Mouse (Mus musculus) Patski (cell line): ENCODE measurements around the gene Fam213a. TPM values are rescaled to one million over a fixed set of nuclear protein-coding genes. Genes with fewer than 3 reads are reported as not detected.

Source experiments
- ATAC-seq: fragments of 100-300 bp; one replicate; pipeline ENCODE4 v1.8.0; 2021
- CTCF ChIA-PET: fragments of 350-600 bp; sonication (Branson Sonifier 250); formaldehyde crosslinking; loops from one replicate; lab custom pipeline; 2022; ENCODE audit warnings: inconsistent platforms; lab: Charles Lee
- POLR2A ChIA-PET: fragments of 350-600 bp; sonication (Branson Sonifier 250); formaldehyde crosslinking; loops from one replicate; lab custom pipeline; 2022; ENCODE audit warnings: antibody characterized with exemption, inconsistent platforms; lab: Charles Lee
- DNase-seq: peaks from one replicate; pipeline ENCODE4 v3.0.0-alpha.2; 2011; ENCODE audit warnings: low read depth, low spot score
- H3K27me3 ChIP-seq: fragments of 371-371 bp; one replicate; pipeline ENCODE4 v1.5.1; 2021
- CTCF ChIP-seq: fragments of 100-300 bp; IDR thresholded peaks from one replicate; pipeline ENCODE4 v1.5.1; 2021
- in situ Hi-C: fragments of 300-500 bp; cut with MboI; formaldehyde crosslinking; loops from 3 replicates; pipeline ENCODE4 v1.11.1; 2018; ENCODE audit warnings: low pct_unique_long_range_greater_than_20kb, mixed read lengths
- polyA plus RNA-seq: library from polyadenylated mRNA; unstranded; gene quantifications from one replicate; pipeline ENCODE4 v1.2.3, GENCODE M21; 2021

The Fam213a gene
- polyA plus RNA-seq, 1 experiment from 2014 or later, result 13.2 TPM

DNA sequence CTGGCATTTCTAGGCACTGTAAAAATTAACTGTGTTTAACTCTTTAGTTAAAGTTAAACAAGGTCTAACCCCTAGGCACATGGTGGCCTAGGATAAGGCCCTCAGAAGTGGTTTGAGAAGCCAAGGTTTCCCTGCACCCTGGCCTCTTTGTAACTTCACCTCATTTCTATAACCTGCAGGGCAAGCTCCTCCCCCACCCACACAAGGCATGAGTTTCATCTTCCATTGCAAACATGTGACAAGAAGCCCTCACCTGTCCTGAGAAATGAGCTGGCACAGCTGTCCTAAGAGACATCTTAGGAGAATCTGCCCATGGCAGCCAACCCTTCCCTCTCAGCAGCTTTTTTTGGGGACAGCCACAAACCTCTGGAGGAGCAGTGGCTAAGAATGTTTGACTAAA is 48.7 kb downstream of the Fam213a start:
- TF ChIP-seq CTCF, result no peak
- ChIA-PET CTCF (interaction anchor here (0.9 to 1.8 kb wide), 7 partner anchors 8 to 48 kb away, joined by 3 to 7 read pairs (median 4); no protein-coding TSS in a partner anchor), POLR2A (interaction anchor here (2.2 kb wide), 1 partner anchor 17 kb away, joined by 12 read pairs; no protein-coding TSS in a partner anchor)
- ATAC-seq (no peak), DNase-seq (no peak)
- H3K27me3 ChIP-seq, result no peaks in the 10 kb centered on the region
- in situ Hi-C loops, result no loop called here

DNA sequence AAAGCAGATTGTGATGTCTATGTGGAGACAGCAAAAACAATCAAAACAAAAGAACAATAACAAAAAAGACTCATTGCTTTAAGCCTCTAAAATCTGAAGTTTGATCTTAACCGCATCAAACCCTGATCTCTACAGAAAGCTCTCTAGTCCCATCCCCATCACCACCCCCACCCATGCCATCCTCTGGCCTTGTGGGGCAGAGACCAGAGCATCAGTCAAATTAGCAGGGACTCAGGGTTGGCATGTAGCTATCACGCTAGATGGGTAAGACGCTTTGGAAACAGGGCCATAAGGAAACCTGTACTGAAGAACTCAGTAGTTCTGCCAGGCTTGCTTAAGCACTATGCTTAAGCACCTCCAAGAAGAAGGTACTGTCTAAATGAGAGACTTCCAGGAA is 49.4 kb downstream of the Fam213a start:
- POLR2A ChIA-PET, result no interaction called here
- H3K27me3 ChIP-seq, result no peaks in the 10 kb centered on the region
- CTCF ChIA-PET, result interaction anchor here (1.0 to 1.8 kb wide), 4 partner anchors 12 to 47 kb away, joined by 4 to 5 read pairs (median 4); no protein-coding TSS in a partner anchor
- in situ Hi-C loops, result no loop called here
- no peak for DNase-seq
- no peak for ATAC-seq
- no peak for TF ChIP-seq CTCF

DNA sequence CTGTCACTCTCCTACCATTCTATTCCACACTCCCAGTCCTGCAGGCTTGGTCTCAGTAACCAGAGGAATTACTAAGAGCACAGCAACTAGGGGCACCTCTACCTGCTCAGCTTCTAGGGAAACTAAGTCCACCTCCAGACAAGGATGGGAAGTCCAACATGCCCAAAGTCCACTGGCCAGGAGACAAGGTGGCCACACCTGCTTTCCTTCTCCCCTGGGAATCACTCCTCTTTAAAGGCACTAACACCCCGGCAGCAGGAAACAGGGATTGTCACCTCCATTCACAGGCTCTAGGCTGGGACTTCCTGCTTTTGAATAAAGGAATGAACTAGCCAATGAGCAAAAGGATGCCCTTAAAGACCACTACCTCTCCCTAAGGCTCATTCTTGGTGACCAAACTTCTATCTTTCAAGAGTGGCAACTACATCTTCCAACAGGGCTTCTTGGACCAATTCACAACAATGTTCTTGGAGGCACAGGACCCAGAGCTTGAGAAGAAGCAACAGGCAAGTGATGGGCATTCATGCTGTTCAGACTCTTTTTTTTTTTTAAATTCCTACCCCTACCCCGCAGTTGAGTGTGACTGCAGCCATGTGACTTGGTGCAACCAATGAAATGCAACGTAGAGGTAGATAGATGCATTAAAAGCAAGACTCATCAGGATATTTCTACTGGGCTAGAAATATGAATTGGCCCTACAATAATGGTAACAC is 49.9 kb downstream of the Fam213a start:
- no peak for DNase-seq
- no peak for ATAC-seq
- POLR2A ChIA-PET, result no interaction called here
- in situ Hi-C loops, result no loop called here
- no peaks in the 10 kb centered on the region for H3K27me3 ChIP-seq
- CTCF ChIA-PET, result interaction anchor here (1.0 to 1.9 kb wide), 4 partner anchors 11 to 31 kb away, joined by 4 to 5 read pairs (median 4); no protein-coding TSS in a partner anchor
- TF ChIP-seq CTCF, result no peak

DNA sequence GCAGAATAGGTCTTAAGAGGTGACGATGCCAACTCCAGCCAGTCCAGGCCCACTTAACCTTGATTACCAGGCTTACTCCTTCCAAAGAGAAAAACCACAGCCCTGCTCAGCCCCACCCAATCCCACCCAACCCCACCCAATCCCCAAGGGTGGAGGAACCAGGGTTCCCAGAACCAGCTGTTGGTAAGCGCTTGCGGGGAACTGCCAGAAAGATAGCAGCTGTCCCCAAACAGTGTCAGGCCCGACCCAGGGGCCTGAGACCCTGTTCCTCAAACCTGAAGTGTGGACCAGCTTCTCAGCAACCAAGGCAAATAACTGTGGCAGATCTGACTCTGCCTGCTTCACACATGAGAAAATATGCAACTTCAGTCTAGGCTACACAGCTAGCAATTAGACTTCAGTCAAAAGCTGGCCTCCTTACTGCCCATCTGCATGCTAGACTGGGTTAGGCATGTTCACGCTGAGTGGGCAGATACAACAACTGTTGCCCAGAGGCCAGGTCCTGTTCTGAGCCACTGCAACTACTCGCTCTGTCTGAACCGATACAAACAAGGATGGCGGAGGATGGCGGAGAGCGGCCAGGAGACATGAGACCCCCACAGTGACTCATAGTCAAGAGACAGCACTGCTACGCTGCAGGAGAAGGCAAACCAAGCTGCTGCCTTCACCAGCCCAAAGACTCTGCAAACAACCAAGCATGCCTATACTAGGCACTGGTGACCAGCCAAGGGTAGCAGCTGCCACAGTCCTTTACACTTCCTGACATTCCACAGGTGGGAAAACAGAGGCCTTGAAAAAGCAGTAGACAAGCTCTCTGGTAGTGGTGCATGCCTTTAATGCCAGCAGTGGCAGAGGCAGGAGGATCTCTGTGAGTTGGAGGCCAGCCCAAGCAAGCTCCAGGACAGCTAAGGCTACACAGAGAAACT is 51.0 kb downstream of the Fam213a start:
- POLR2A ChIA-PET, result no interaction called here
- CTCF ChIA-PET, result interaction anchor here (1.1 to 1.9 kb wide), 4 partner anchors 13 to 45 kb away, joined by 3 to 5 read pairs (median 4); no protein-coding TSS in a partner anchor
- no peaks in the 10 kb centered on the region for H3K27me3 ChIP-seq
- no peak for DNase-seq
- peak; percentile 33 for ATAC-seq
- TF ChIP-seq CTCF, result no peak
- in situ Hi-C loops, result no loop called here

DNA sequence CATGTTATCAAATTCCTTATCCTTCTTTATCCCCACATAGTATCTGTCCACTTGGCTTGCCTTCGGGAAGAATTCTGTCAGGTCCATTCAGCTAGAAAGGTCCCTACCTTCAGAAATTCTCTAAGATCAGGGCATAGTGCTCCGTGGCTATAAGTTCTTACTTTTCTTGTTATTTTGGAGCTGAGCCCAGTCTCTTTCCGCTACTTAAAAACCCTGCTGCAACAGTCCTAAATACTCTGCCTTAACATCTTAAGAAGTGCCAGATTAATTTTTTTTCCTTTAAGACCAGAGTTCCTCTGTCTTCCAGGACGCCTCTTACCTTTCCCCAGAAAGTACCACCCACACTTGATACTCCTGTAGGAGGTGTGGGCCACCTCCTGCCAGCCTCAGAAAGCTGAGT is 53.4 kb downstream of the Fam213a start:
- DNase-seq, result no peak
- POLR2A ChIA-PET, result interaction anchor here (0.6 to 1.4 kb wide), 3 partner anchors 13 to 139 kb away, joined by 3 to 4 read pairs (median 3); no protein-coding TSS in a partner anchor
- H3K27me3 ChIP-seq, result no peaks in the 10 kb centered on the region
- CTCF ChIA-PET, result interaction anchor here (5.4 kb wide), 1 partner anchor 42 kb away, joined by 28 read pairs; no protein-coding TSS in a partner anchor
- in situ Hi-C loops, result no loop called here
- no peak for TF ChIP-seq CTCF
- no peak for ATAC-seq

DNA sequence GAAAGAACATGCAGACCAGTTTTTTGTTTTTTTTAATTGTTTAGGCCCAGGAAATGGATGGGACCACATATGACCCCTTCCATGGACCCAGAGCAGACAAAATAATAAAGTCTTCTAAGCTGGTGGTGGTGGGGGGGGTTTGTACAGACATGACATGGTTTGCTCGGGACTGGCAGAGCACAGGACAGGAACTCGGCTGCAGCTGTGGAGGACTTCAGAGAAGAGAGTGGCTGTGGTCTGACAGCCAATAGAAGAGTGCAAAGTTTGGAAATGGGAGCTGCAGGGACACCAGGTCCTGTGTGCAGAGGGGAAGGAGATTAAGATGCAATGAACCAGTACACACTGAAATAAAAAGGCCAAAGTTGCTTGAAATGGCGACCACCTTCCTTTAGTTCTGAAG is 54.0 kb downstream of the Fam213a start:
- ChIA-PET POLR2A (interaction anchor here (1.1 to 1.4 kb wide), 2 partner anchors 12 to 41 kb away, joined by 3 to 4 read pairs; no protein-coding TSS in a partner anchor), CTCF (interaction anchor here (5.4 kb wide), 1 partner anchor 41 kb away, joined by 28 read pairs; no protein-coding TSS in a partner anchor)
- ATAC-seq (no peak), DNase-seq (no peak)
- in situ Hi-C loops, result no loop called here
- H3K27me3 ChIP-seq, result no peaks in the 10 kb centered on the region
- TF ChIP-seq CTCF, result no peak

DNA sequence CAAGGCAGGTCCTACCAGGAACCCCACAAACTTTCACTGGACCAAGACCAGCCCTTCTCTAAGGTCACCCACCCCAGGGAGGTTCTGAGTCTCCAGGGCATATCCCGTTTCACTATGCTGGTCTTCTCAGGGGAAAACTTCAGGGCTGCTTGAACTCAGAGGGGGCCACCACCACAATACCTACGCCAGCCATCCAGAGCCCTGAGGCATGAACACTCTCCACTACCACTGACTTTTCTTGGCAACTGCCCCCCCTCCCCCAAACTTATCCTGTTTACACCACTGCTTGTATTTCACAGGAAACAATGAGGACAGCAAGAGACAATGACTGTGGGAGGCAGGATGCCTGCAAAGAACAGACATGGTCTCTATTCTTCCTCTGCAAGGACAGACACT is 54.6 kb downstream of the Fam213a start:
- CTCF ChIA-PET, result interaction anchor here (1.8 to 5.4 kb wide), 2 partner anchors 10 to 41 kb away, joined by 4 to 28 read pairs; no protein-coding TSS in a partner anchor
- TF ChIP-seq CTCF, result no peak
- H3K27me3 ChIP-seq, result no peaks in the 10 kb centered on the region
- peak; percentile 32 for ATAC-seq
- DNase-seq, result no peak
- in situ Hi-C loops, result no loop called here
- POLR2A ChIA-PET, result no interaction called here

DNA sequence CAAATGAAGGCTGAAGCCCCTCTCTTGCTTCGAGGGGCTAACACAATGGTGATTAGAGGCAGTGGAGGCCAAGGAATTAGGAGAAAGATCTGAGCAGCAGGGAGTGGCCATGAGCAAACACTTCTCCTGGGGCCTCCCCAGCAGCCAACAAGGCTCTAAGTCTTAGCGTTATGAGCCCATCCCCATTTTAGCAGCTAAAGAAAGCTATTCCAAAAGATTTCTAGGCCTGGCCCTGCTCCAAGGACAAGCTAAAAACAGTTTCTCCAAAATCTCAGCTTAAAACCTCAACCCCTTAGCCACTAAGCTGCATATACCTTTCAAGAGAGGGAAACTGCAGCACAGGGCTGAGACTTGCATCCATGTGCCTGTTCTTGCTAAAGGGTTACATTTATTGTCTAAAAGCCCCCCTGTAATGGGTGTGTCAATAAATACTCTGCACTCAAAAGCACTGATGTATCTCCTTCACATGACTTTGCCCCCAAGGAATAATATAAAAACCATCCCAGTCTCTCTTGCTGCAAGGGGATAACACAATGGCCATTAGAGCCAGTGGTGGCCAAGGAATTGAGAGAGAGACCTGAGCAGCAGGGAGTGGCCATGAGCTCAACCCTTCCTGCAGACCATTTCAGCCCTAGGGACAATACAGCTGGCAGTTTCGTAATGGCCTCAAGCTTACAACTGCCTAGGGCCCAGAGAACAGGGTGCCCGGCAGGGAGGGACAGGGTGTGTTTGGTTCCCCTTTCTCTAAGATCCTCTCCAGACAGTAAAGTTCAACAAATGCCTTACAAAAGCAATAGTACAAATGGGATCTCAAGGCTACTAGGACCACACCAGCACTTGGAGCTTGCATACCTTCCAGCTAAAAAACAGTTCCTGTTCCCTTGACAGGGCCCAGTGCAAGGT is 55.3 kb downstream of the Fam213a start:
- TF ChIP-seq CTCF, result no peak
- ChIA-PET POLR2A (interaction anchor here (1.0 kb wide), 2 partner anchors 8 to 56 kb away, joined by 3 read pairs; no protein-coding TSS in a partner anchor), CTCF (interaction anchor here (0.8 to 5.4 kb wide), 5 partner anchors 8 to 40 kb away, joined by 3 to 28 read pairs (median 4); no protein-coding TSS in a partner anchor)
- H3K27me3 ChIP-seq, result no peaks in the 10 kb centered on the region
- ATAC-seq (peak; percentile 10), DNase-seq (no peak)
- in situ Hi-C loops, result no loop called here

DNA sequence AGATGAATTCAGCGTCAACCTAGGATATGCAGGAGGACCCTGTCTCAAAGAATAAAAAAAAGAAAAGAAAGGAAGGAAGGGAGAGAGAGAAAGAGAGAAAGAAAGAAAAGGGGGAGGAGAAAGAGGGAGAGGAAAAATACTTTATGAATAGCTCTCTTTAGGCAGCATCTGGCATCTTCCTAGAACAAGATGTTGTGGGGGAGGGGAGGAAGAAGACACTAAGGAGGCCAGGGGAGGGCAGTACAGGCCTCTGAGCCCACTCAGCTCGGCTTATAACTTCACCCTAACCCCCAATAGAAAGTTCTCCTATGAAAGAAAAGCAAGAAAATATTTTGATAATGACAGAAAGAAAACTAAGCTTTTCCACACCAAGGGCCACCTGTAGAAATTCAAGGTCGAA is 56.0 kb downstream of the Fam213a start:
- no peak for TF ChIP-seq CTCF
- no peak for ATAC-seq
- POLR2A ChIA-PET, result interaction anchor here (1.0 kb wide), 2 partner anchors 8 to 55 kb away, joined by 3 read pairs; no protein-coding TSS in a partner anchor
- H3K27me3 ChIP-seq, result no peaks in the 10 kb centered on the region
- in situ Hi-C loops, result no loop called here
- CTCF ChIA-PET, result interaction anchor here (0.8 to 5.4 kb wide), 5 partner anchors 9 to 39 kb away, joined by 3 to 28 read pairs (median 4); no protein-coding TSS in a partner anchor
- no peak for DNase-seq
